Mouse (Mus musculus) stomach, postnatal 0 days (tissue): Measurements from ENCODE around the gene Ehbp1l1. TPM values are rescaled to one million over a fixed set of nuclear protein-coding genes. Genes with fewer than 3 reads are reported as not detected.

Experiments used
- ATAC-seq: fragments of 200-750 bp; cut with Nextera tagmentation; 2 replicates; pipeline ENCODE4 v1.8.0; 2017; ENCODE audit not compliant: low FRiP score, low TSS enrichment
- DNase-seq: peaks from one replicate; pipeline ENCODE4 v3.0.0-alpha.2; 2016; ENCODE audit warnings: low spot score
- H3K27ac ChIP-seq: fragments of 300-500 bp; sonication (generic); replicated peaks from 2 replicates; pipeline ENCODE4 v1.5.1; 2014; ENCODE audit warnings: mild to moderate bottlenecking, control low read depth
- H3K27me3 ChIP-seq: fragments of 300-500 bp; sonication (generic); 2 replicates; pipeline ENCODE4 v1.6.1; 2014; ENCODE audit warnings: low read length; ENCODE audit not compliant: control insufficient read depth, insufficient read depth
- H3K36me3 ChIP-seq: fragments of 300-500 bp; sonication (generic); 2 replicates; pipeline ENCODE4 v1.6.1; 2014; ENCODE audit warnings: low read length, mixed read lengths; ENCODE audit not compliant: control insufficient read depth, insufficient read depth
- H3K4me1 ChIP-seq: fragments of 300-500 bp; sonication (generic); replicated peaks from 2 replicates; pipeline ENCODE4 v1.6.1; 2014; ENCODE audit warnings: antibody characterized with exemption; ENCODE audit not compliant: control insufficient read depth, insufficient read depth
- H3K4me2 ChIP-seq: fragments of 300-500 bp; sonication (generic); replicated peaks from 2 replicates; pipeline ENCODE4 v1.6.1; 2014; ENCODE audit warnings: low read depth, mild to moderate bottlenecking, control low read depth, moderate library complexity
- H3K4me3 ChIP-seq: fragments of 300-500 bp; sonication (generic); 2 replicates; pipeline ENCODE4 v1.5.1; 2014; ENCODE audit warnings: low read depth, low read length, control low read depth
- H3K9ac ChIP-seq: fragments of 300-500 bp; sonication (generic); 2 replicates; pipeline ENCODE4 v1.6.1; 2014; ENCODE audit warnings: mild to moderate bottlenecking, low read length, control low read depth, mixed read lengths
- H3K9me3 ChIP-seq: fragments of 300-500 bp; sonication (generic); 2 replicates; pipeline ENCODE4 v1.6.1; 2016; ENCODE audit warnings: low read length; ENCODE audit not compliant: control insufficient read depth
- CTCF ChIP-seq: IDR thresholded peaks from 2 replicates; pipeline ENCODE4 v1.5.1; 2016; ENCODE audit warnings: antibody characterized with exemption, low read depth, mild to moderate bottlenecking, moderate library complexity
- EP300 ChIP-seq: optimal IDR thresholded peaks from 2 replicates; pipeline ENCODE3; 2016; ENCODE audit warnings: antibody characterized with exemption
- WGBS: fragments of 180-500 bp; shearing (Covaris S2); extraction: QIAGEN DNeasy Blood & Tissue Kit; methylation state at CpG from one replicate; pipeline ENCODE4 v1.1.7; 2014; 5-methylcytosine and 5-hydroxymethylcytosine counted together
- polyA plus RNA-seq: library from polyadenylated mRNA; unstranded; fragments of >200 nt; fragmentation: Nextera tagmentation; extraction: Ambion mirVana; gene quantifications from 2 replicates; pipeline ENCODE4 v1.2.1, GENCODE M21; 2015

The Ehbp1l1 gene
- polyA plus RNA-seq, 1 experiment from 2014 or later = 28.0 TPM

- H3K9me3 ChIP-seq = no peaks in the 10 kb centered on the region
- peak; percentile 76 for DNase-seq
Observed at GRCm38 (mm10) chr19:5741641-5742240, 15.6 kb upstream of the Ehbp1l1 start.

GRCm38 (mm10) chr19:5740320-5741317 is 14.5 kb upstream of the Ehbp1l1 start, which contains the start of gene Ltbp3:
Gene Ltbp3, plus strand, starts transcription at chr19:5740904.
- Histone ChIP-seq H3K36me3 (no peaks in the 10 kb centered on the region), H3K27me3 (no peaks in the 10 kb centered on the region), H3K4me3 (peak within 1 kb of the TSS; percentile 74), H3K4me1 (peaks cover 6% of the 10 kb centered on the region; the same call in 1 of the 2 replicates), H3K4me2 (peak within 1 kb of the TSS; percentile 99), H3K27ac (peak within 1 kb of the TSS; percentile 95), H3K9ac (peak within 1 kb of the TSS; percentile 84), H3K9me3 (no peaks in the 10 kb centered on the region)
- TF ChIP-seq EP300 (no peak), CTCF (no peak)
- WGBS = 43% methylated on average over 10 of the region's 14 CpGs
- ATAC-seq (peak; percentile 56; the same call in 1 of the 2 replicates), DNase-seq (peak; percentile 66)

More at GRCm38 (mm10) chr19:5741641-5742240, 15.6 kb upstream of the Ehbp1l1 start:
- Histone ChIP-seq H3K4me3 (peak overlapping the region; percentile 74), H3K4me2 (peak overlapping the region; percentile 99), H3K4me1 (peaks cover 10% of the 10 kb centered on the region; the same call in 1 of the 2 replicates), H3K9ac (peak overlapping the region; percentile 84), H3K27ac (peak overlapping the region; percentile 95), H3K27me3 (no peaks in the 10 kb centered on the region), H3K36me3 (no peaks in the 10 kb centered on the region)
- TF ChIP-seq CTCF = peak; percentile 30
- no peak for TF ChIP-seq EP300
- WGBS = 0% methylated on average over 51 of the region's 55 CpGs
- peak; percentile 71; the same call in 1 of the 2 replicates for ATAC-seq

- Histone ChIP-seq H3K27me3 (no peaks in the 10 kb centered on the region), H3K9me3 (no peaks in the 10 kb centered on the region), H3K4me1 (peaks cover 2% of the 10 kb centered on the region; the same call in 1 of the 2 replicates), H3K4me3 (no peak overlapping the region), H3K27ac (no peak overlapping the region), H3K4me2 (no peak overlapping the region), H3K9ac (no peak overlapping the region), H3K36me3 (no peaks in the 10 kb centered on the region)
- ATAC-seq (no peak), DNase-seq (no peak)
- 37% methylated on average over 2 of the region's 2 CpGs for WGBS
- TF ChIP-seq CTCF (no peak), EP300 (no peak)
Observed at GRCm38 (mm10) chr19:5739446-5739845, 13.3 kb upstream of the Ehbp1l1 start.

- Histone ChIP-seq H3K9me3 (no peaks in the 10 kb centered on the region), H3K9ac (no peak overlapping the region), H3K4me3 (no peak overlapping the region), H3K4me1 (0 out of 2 replicates have a peak, but pooled peaks cover 4% of the 10 kb centered on the region), H3K27me3 (no peaks in the 10 kb centered on the region), H3K36me3 (no peaks in the 10 kb centered on the region), H3K27ac (no peak overlapping the region), H3K4me2 (no peak overlapping the region)
- no peak for ATAC-seq
- DNase-seq = no peak
- TF ChIP-seq CTCF (no peak), EP300 (no peak)
- 75% methylated on average over 9 of the region's 9 CpGs for WGBS
Observed at GRCm38 (mm10) chr19:5734325-5734724, 8.2 kb upstream of the Ehbp1l1 start.

- peaks cover 8% of the 10 kb centered on the region for H3K4me1 ChIP-seq
- H3K9ac ChIP-seq = peak overlapping the region; percentile 61
- H3K9me3 ChIP-seq = no peaks in the 10 kb centered on the region
- H3K36me3 ChIP-seq = no peaks in the 10 kb centered on the region
- peak overlapping the region; percentile 93 for H3K4me2 ChIP-seq
- DNase-seq (peak; percentile 95), ATAC-seq (peak; percentile 88)
- no peaks in the 10 kb centered on the region for H3K27me3 ChIP-seq
- WGBS = under 1% methylated on average over 47 of the region's 47 CpGs
- peak overlapping the region; percentile 56 for H3K4me3 ChIP-seq
- no peak overlapping the region for H3K27ac ChIP-seq
- TF ChIP-seq EP300 = no peak
- TF ChIP-seq CTCF = no peak
Observed at GRCm38 (mm10) chr19:5731264-5731978, 5.3 kb upstream of the Ehbp1l1 start.
